8 mouse cellular contexts compared by ENCODE assay signal in the genomic region with DNA sequence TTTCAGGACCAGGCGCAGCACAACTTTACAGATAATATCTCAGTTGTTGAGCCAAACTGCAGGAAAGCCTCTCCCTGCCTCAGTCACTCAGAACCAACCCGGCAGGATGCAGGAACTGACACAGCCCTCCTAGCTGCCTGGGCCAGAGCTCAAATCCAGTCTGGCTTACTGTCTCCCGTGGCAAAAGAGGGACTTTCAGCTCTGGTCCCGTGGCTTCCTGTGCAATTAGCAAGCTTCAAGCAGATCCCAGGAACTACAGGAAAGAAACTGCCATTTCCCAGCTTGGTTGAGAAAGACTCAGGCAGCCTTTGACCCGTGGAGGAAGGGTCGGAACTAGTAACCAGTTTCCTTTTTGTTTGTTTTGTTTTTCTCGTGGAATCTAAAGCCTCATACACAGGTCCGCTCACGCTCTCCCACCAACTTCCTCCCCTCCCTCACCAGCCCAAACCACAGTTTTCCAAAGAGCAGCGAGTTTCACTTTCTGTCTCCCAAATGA. TPM values are rescaled to one million over a fixed set of nuclear protein-coding genes. Genes with fewer than 3 reads are reported as not detected.
DNase-seq lines count a peak whose midpoint lies in the region; ATAC-seq and TF ChIP-seq lines count a peak whose summit lies in the region.

No protein-coding gene starts in this region.

- no peaks in the 10 kb centered on the region for H3K9me3 ChIP-seq in CH12.LX (replicated peaks; ENCODE audit: low read length)
- no peaks in the 10 kb centered on the region for H3K9me3 ChIP-seq in kidney, embryonic 16.5 days (ENCODE audit: low read length)
- no peaks in the 10 kb centered on the region for H3K9me3 ChIP-seq in forebrain, embryonic 13.5 days (replicated peaks)

- no peaks in the 10 kb centered on the region for H3K79me2 ChIP-seq in CH12.LX (replicated peaks; ENCODE audit: control insufficient read depth, extremely low read depth, insufficient read depth, poor library complexity, severe bottlenecking)

- dilution Hi-C loops in CH12.LX (cut with MboI; ENCODE audit: extremely low pct_ligation_motif_present, extremely low pct_unique_long_range_greater_than_20kb, low sequenced_read_pairs) = no loop called here

- TF ChIP-seq RAD21 in CH12.LX (IDR thresholded peaks at IDR 0.05; ENCODE audit: low read depth, low read length) = no peak

- DNase-seq in CH12.LX (ENCODE audit: extremely low read depth) = no peak
- DNase-seq in adrenal gland, postnatal 10 days = peak; percentile 50
- peak; percentile 82 to 89 for DNase-seq in heart, adult 18-20 months
- peak; percentile 65 for DNase-seq in lung, postnatal 25 days (ENCODE audit: low spot score)
- DNase-seq in cerebellum, adult 11 months = no peak
- DNase-seq in cerebellum, postnatal 4 days (ENCODE audit: low spot score in 2 of 2) = no peak

- WGBS in kidney, embryonic 16.5 days = 12% methylated on average over 10 of the region's 10 CpGs
- WGBS in forebrain, embryonic 13.5 days = 51% methylated on average over 10 of the region's 10 CpGs

- peak; percentile 84 for ATAC-seq in kidney, embryonic 16.5 days (ENCODE audit: low FRiP score, low TSS enrichment)
- no peak for ATAC-seq in forebrain, embryonic 13.5 days

- TF ChIP-seq CTCF in CH12.LX (conservative IDR thresholded peaks at IDR 0.05 in 1 of 2, IDR thresholded peaks at IDR 0.05 in 1 of 2; ENCODE audit: low read depth in 2 of 2, low read length in 2 of 2) = no peak

- no peaks in the 10 kb centered on the region for H3K27me3 ChIP-seq in CH12.LX (replicated peaks)
- no peaks in the 10 kb centered on the region for H3K27me3 ChIP-seq in kidney, embryonic 16.5 days (ENCODE audit: insufficient read depth, low read length)
- 0 out of 2 replicates have a peak, but pooled peaks cover 4% of the 10 kb centered on the region for H3K27me3 ChIP-seq in forebrain, embryonic 13.5 days

- no peaks in the 10 kb centered on the region for H3K4me1 ChIP-seq in CH12.LX (ENCODE audit: control insufficient read depth in 1 of 2, insufficient read depth in 2 of 2)
- H3K4me1 ChIP-seq in kidney, embryonic 16.5 days (ENCODE audit: insufficient read depth, low read length) = peaks cover 12% of the 10 kb centered on the region
- peaks cover 7% of the 10 kb centered on the region for H3K4me1 ChIP-seq in forebrain, embryonic 13.5 days

- H3K9ac ChIP-seq in CH12.LX (ENCODE audit: insufficient read depth, low read depth) = no peak overlapping the region
- peak overlapping the region; percentile 5; the same call in 1 of the 2 replicates for H3K9ac ChIP-seq in kidney, embryonic 16.5 days (replicated peaks; ENCODE audit: low read length)
- H3K9ac ChIP-seq in forebrain, embryonic 13.5 days = no peak overlapping the region

- peak overlapping the region; percentile 29; the same call in 1 of the 2 replicates for H3K4me2 ChIP-seq in CH12.LX (ENCODE audit: insufficient read depth, low read depth, poor library complexity, severe bottlenecking)
- H3K4me2 ChIP-seq in kidney, embryonic 16.5 days (replicated peaks; ENCODE audit: low read depth, low read length) = peak overlapping the region; percentile 46
- no peak overlapping the region for H3K4me2 ChIP-seq in forebrain, embryonic 13.5 days

- H3K27ac ChIP-seq in CH12.LX (ENCODE audit: insufficient read depth, low read depth) = no peak overlapping the region
- peak overlapping the region; percentile 72 for H3K27ac ChIP-seq in kidney, embryonic 16.5 days (ENCODE audit: low read length)
- H3K27ac ChIP-seq in forebrain, embryonic 13.5 days = no peak overlapping the region; the same call in 1 of the 2 replicates

- H3K36me3 ChIP-seq in CH12.LX (replicated peaks in 1 of 2; ENCODE audit: control insufficient read depth in 1 of 2, insufficient read depth in 1 of 2, low read length in 1 of 2) = no peaks in the 10 kb centered on the region
- no peaks in the 10 kb centered on the region for H3K36me3 ChIP-seq in kidney, embryonic 16.5 days (ENCODE audit: insufficient read depth, low read length)
- no peaks in the 10 kb centered on the region for H3K36me3 ChIP-seq in forebrain, embryonic 13.5 days (ENCODE audit: poor library complexity, severe bottlenecking)

- TF ChIP-seq POLR2A in CH12.LX (IDR thresholded peaks at IDR 0.05; ENCODE audit: low read depth, low read length) = no peak

- in situ Hi-C loops in CH12.LX (cut with MboI; ENCODE audit: low pct_ligation_motif_present, low pct_unique_long_range_greater_than_20kb, low sequenced_read_pairs) = no loop called here

- no peak overlapping the region for H3K4me3 ChIP-seq in CH12.LX (replicated peaks in 1 of 3; ENCODE audit: low read depth in 2 of 3, low read length in 2 of 3, poor library complexity in 1 of 3)
- H3K4me3 ChIP-seq in kidney, embryonic 16.5 days (ENCODE audit: low read length) = peak overlapping the region; percentile 15; the same call in 1 of the 2 replicates
- no peak overlapping the region for H3K4me3 ChIP-seq in forebrain, embryonic 13.5 days

- no peak for TF ChIP-seq EP300 in CH12.LX (IDR thresholded peaks at IDR 0.05; ENCODE audit: low read length)

TF ChIP-seq in CH12.LX, 34 proteins besides CTCF, POLR2A, EP300 and RAD21:
- TF ChIP-seq PAX5 (IDR thresholded peaks at IDR 0.05; ENCODE audit: low read length) (no peak), RCOR1 (conservative IDR thresholded peaks at IDR 0.05; ENCODE audit: low read depth, low read length) (no peak), MAX (IDR thresholded peaks at IDR 0.05; ENCODE audit: low read length) (no peak), BHLHE40 (IDR thresholded peaks at IDR 0.05; ENCODE audit: low read depth, low read length) (no peak)

RNA-seq across cellular contexts. Expression of gene Cebpg, which starts 24.5 kb away (rescaled TPM):
- total RNA-seq in CH12.LX (2012; rRNA removed) (23.6 and 34.6 TPM in 2 replicates), CH12.LX (2014; rRNA removed) (25.3 and 27.0 TPM in 2 replicates)
- polyA plus RNA-seq in CH12.LX (2012; ENCODE audit: insufficient read length, low read depth) = 19.9 and 23.5 TPM in 2 replicates
- total RNA-seq in adrenal gland, postnatal 10 days (2021) = 10 to 100 TPM; 41.6 to 51.3 TPM
- 10 to 100 TPM; 25.4 to 25.5 TPM for total RNA-seq in heart, adult 18-20 months (2021)
- 31.9 and 33.3 TPM in 2 replicates for polyA plus RNA-seq in kidney, embryonic 16.5 days (2015; fragmentation: Nextera tagmentation; extraction: Ambion mirVana)
- polyA plus RNA-seq in forebrain, embryonic 13.5 days (2015; fragmentation: Nextera tagmentation; extraction: Ambion mirVana) = 60.8 and 61.7 TPM in 2 replicates

RNA-seq across cellular contexts. Expression of gene Cebpa, which starts 38.2 kb away (rescaled TPM):
- total RNA-seq in CH12.LX (2012; rRNA removed) = not detected in 2 replicates
- not detected in 2 replicates for total RNA-seq in CH12.LX (2014; rRNA removed)
- not detected in 2 replicates for polyA plus RNA-seq in CH12.LX (2012; ENCODE audit: insufficient read length, low read depth)
- 100 to 1,000 TPM; 237 to 238 TPM for total RNA-seq in adrenal gland, postnatal 10 days (2021)
- total RNA-seq in heart, adult 18-20 months (2021) = 10 to 100 TPM in 1 of 2 experiments, 1 to 10 TPM in 1; 8.0 to 22.5 TPM
- 1.1 and 1.4 TPM in 2 replicates for polyA plus RNA-seq in kidney, embryonic 16.5 days (2015; fragmentation: Nextera tagmentation; extraction: Ambion mirVana)
- 0.24 and 0.35 TPM in 2 replicates for polyA plus RNA-seq in forebrain, embryonic 13.5 days (2015; fragmentation: Nextera tagmentation; extraction: Ambion mirVana)

Comparison
In these comparisons a context has a peak if more than half of its experiments do, and no peak if none do; other contexts are left out.
1. DNase-seq: peak in adrenal gland, postnatal 10 days (single experiment), heart, adult 18-20 months (2 of 2) and lung, postnatal 25 days (single experiment); none in CH12.LX (single experiment), cerebellum, adult 11 months (single experiment) and cerebellum, postnatal 4 days (0 of 2).
2. RNA of gene Cebpa, which starts 38.2 kb away (total RNA-seq): 237 to 238 TPM in adrenal gland, postnatal 10 days; 8.0 to 22.5 TPM in heart, adult 18-20 months and not detected in CH12.LX; every median in the first group is over 10 times any median in the second.